Mouse (Mus musculus) embryonic fibroblast, embryonic 13.5 days (primary cell): ENCODE results near the gene Hist1h1a.

Source experiments
- CTCF ChIP-seq: IDR thresholded peaks from 2 replicates; pipeline ENCODE4 v1.5.1; 2011; ENCODE audit warnings: mild to moderate bottlenecking, control low read depth, low read length, moderate library complexity, borderline replicate concordance; ENCODE audit not compliant: insufficient read depth
- POLR2A ChIP-seq: IDR thresholded peaks from 2 replicates; pipeline ENCODE4 v1.6.1; 2011; ENCODE audit warnings: low read depth, mild to moderate bottlenecking, control low read depth, low read length, moderate library complexity

- no peak for TF ChIP-seq CTCF
- TF ChIP-seq POLR2A: no peak
Measured at GRCm38 (mm10) chr13:23743215-23743614, 20.3 kb upstream of the Hist1h1a start.
